Mouse (Mus musculus): ENCODE measurements around the gene Cldn18. TPM values are rescaled to one million over a fixed set of nuclear protein-coding genes. Genes with fewer than 3 reads are reported as not detected.

The Cldn18 gene
- 0.04 TPM in 1 of 2 replicates, not detected in the other for polyA plus RNA-seq (2012)

GRCm38 (mm10) chr9:99717134-99717533, at the start of gene Cldn18:
TSS of gene Cldn18 (minus strand) at chr9:99717267.

Other genes starting within 250 kb of the Cldn18 start
- gene Armc8, start 148.4 kb downstream of the Cldn18 start, polyA plus RNA-seq (2012), result 3.5 TPM in 2 replicates
- 47.5 and 50.6 TPM in 2 replicates for gene Dbr1, start 141.5 kb downstream of the Cldn18 start, polyA plus RNA-seq (2012)
- gene A4gnt, start 104.8 kb downstream of the Cldn18 start, polyA plus RNA-seq (2012), result not detected in 2 replicates
- 0.04 TPM in 1 of 2 replicates, not detected in the other for gene Dzip1l, start 87.8 kb downstream of the Cldn18 start, polyA plus RNA-seq (2012)
- gene Sox14, start 158.9 kb upstream of the Cldn18 start, polyA plus RNA-seq (2012), result not detected in 2 replicates

Data from megakaryocyte-erythroid progenitor cell, adult 5 weeks (primary cell).